Mouse (Mus musculus) embryo, embryonic 11.5 days (tissue): ENCODE measurements at regions not wholly inside any gene's neighbourhood (a gene's known extent, or its start where the extent isn't known, plus 50 kb on each side); places are given as distances from the start of the nearest gene placed in this dataset.

ENCODE experiments used
- DNase-seq: peaks from one replicate; pipeline ENCODE4 v3.0.0-alpha.2; 2012; ENCODE audit warnings: low read depth, low spot score

GRCm38 (mm10) chr14:62058100-62058499 is 234.3 kb upstream of the Rnaseh2b start:
- DNase-seq, result no peak

- DNase-seq, result no peak
Measured at GRCm38 (mm10) chr14:62071140-62071539, 221.2 kb upstream of the Rnaseh2b start.

GRCm38 (mm10) chr14:62084047-62084446 is 208.3 kb upstream of the Rnaseh2b start:
- no peak for DNase-seq

GRCm38 (mm10) chr14:62088174-62088573 is 204.2 kb upstream of the Rnaseh2b start:
- no peak for DNase-seq

- DNase-seq, result no peak
Measured at GRCm38 (mm10) chr14:62117532-62117931, 174.9 kb upstream of the Rnaseh2b start.

- no peak for DNase-seq
Measured at GRCm38 (mm10) chr14:62118542-62118953, 173.8 kb upstream of the Rnaseh2b start.

- DNase-seq, result no peak
Measured at GRCm38 (mm10) chr14:62128918-62129317, 163.5 kb upstream of the Rnaseh2b start.

GRCm38 (mm10) chr14:62132353-62132816 is 160.0 kb upstream of the Rnaseh2b start:
- no peak for DNase-seq

- DNase-seq, result no peak
Measured at GRCm38 (mm10) chr14:62137981-62138380, 154.4 kb upstream of the Rnaseh2b start.

- no peak for DNase-seq
Measured at GRCm38 (mm10) chr14:62144385-62145030, 147.9 kb upstream of the Rnaseh2b start.

- DNase-seq, result no peak
Measured at GRCm38 (mm10) chr14:62157038-62157716, 135.2 kb upstream of the Rnaseh2b start.

- no peak for DNase-seq
Measured at GRCm38 (mm10) chr14:62159690-62160089, 132.7 kb upstream of the Rnaseh2b start.

GRCm38 (mm10) chr14:62163120-62163796 is 129.1 kb upstream of the Rnaseh2b start:
- DNase-seq, result no peak

GRCm38 (mm10) chr14:62164918-62165317 is 127.5 kb upstream of the Rnaseh2b start:
- no peak for DNase-seq

GRCm38 (mm10) chr14:62166006-62166405 is 126.4 kb upstream of the Rnaseh2b start:
- no peak for DNase-seq

GRCm38 (mm10) chr14:62166596-62166995 is 125.8 kb upstream of the Rnaseh2b start:
- no peak for DNase-seq

- DNase-seq, result no peak
Measured at GRCm38 (mm10) chr14:62167090-62167489, 125.3 kb upstream of the Rnaseh2b start.

- DNase-seq, result no peak
Measured at GRCm38 (mm10) chr14:62168711-62169110, 123.7 kb upstream of the Rnaseh2b start.

- DNase-seq, result no peak
Measured at GRCm38 (mm10) chr14:62170385-62170784, 122.0 kb upstream of the Rnaseh2b start.

GRCm38 (mm10) chr14:62171256-62172047 is 120.9 kb upstream of the Rnaseh2b start:
- DNase-seq, result no peak

- DNase-seq, result no peak
Measured at GRCm38 (mm10) chr14:62173835-62174530, 118.4 kb upstream of the Rnaseh2b start.
